Mouse (Mus musculus): Measurements from ENCODE around the gene Zfp11. TPM values are rescaled to one million over a fixed set of nuclear protein-coding genes. Genes with fewer than 3 reads are reported as not detected.
"Not testable (repeated sequence)": the region's sequence is repeated elsewhere in the genome, so short reads cannot be mapped to it uniquely, and the experiment has no call there.

Zfp11 gene
- total RNA-seq, 1 experiment from 2014 or later = 4.3 TPM

GRCm38 (mm10) chr5:129620600-129620999 lies 49.3 kb downstream of the Zfp11 start:
- ATAC-seq (replicated peaks; ENCODE audit: low read depth, poor library complexity, severe bottlenecking) = not testable (repeated sequence)

DNA sequence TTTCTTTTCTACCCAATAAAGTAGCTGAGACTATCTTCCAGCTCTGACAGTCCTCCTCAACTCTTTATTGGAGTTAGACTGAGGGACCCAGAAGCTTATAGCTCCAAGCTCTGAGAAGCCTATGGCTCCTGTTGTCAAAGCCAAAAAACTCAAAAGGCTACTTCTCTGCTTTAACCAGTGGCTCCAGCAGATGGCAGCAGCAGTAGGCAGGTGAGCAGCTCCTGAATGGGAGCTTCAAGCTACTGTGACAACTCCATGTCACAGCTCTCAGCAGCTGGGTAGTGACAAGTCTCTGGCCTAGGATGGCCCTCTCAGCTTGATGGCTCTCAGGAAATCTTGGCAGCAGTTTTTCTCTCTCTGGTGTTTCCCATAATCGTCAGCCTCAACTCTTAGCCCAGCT lies 58.8 kb downstream of the Zfp11 start:
- peak; percentile 92 for ATAC-seq (replicated peaks; ENCODE audit: low read depth, poor library complexity, severe bottlenecking)

DNA sequence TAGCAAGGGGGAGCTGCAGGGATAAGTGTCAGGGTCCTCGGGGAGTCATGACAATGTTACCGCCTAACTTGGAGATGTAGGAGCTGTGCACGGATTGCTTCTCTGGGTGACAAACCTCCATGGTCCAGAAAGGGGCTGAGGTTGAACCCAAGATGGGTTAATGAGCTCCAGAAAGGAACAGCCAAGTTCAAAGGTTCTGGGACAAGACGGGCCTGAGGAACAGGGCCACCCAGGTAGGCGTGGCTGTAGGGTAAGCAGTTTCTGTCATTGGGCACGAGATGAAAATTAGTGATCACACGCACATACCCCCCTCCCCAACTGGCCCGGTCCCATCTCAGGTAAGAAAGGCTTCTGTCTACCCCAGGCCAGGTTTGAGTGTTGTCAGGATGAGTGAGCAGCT lies 62.4 kb downstream of the Zfp11 start:
- no peak for ATAC-seq (replicated peaks; ENCODE audit: low read depth, poor library complexity, severe bottlenecking)

Other genes with a start within 250 kb of the Zfp11 start
- gene Sfswap, start 168.9 kb downstream of the Zfp11 start, total RNA-seq (2017) = 43.5 and 70.6 TPM in 2 replicates
- 0.05 TPM in 1 of 2 replicates, not detected in the other for gene Mmp17, start 85.9 kb downstream of the Zfp11 start, total RNA-seq (2017)
- not detected in 2 replicates for gene Sept14, start 38.4 kb upstream of the Zfp11 start, total RNA-seq (2017)
- 76.2 and 84.4 TPM in 2 replicates for gene Mrps17, start 45.4 kb upstream of the Zfp11 start, total RNA-seq (2017)
- 23.6 and 31.8 TPM in 2 replicates for gene Nipsnap2, start 55.0 kb upstream of the Zfp11 start, total RNA-seq (2017)
- gene Psph, start 117.3 kb upstream of the Zfp11 start, total RNA-seq (2017) = 14.2 and 18.7 TPM in 2 replicates
- gene Sumf2, start 176.9 kb upstream of the Zfp11 start, total RNA-seq (2017) = 12.7 and 15.8 TPM in 2 replicates
- gene Chchd2, start 217.4 kb upstream of the Zfp11 start, total RNA-seq (2017) = 210 and 211 TPM in 2 replicates
- 3.7 and 8.4 TPM in 2 replicates for gene Zbed5, start 225.6 kb upstream of the Zfp11 start, total RNA-seq (2017)
- 0.09 and 1.1 TPM in 2 replicates for gene Phkg1, start 228.4 kb upstream of the Zfp11 start, total RNA-seq (2017)
- 0.68 and 1.6 TPM in 2 replicates for gene Nupr1l, start 238.4 kb upstream of the Zfp11 start, total RNA-seq (2017)